Mouse (Mus musculus): ENCODE data around the gene Rdh11.

Gene Rdh11

DNA sequence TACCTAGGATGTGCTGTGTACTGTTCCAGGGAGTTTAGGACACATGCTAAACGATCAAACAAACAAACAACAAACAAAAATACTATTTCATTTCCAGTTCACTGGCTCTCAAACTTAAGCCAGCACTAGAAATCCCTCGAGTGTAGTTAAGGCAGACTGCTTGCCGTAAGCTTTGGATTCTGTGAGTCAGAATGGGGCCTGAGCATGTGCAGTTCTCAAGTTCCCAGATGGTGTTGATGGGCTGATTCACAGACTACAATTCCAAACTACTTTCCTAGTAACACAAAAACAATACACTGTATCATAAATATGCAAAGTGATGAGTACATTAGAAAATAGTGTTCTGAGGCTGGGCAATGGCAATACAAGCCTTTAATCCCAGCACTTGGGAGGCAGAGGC, 21.7 kb downstream of the Rdh11 start:
- CTCF ChIA-PET = interaction anchor here in 1 of 4 experiments (1.3 kb wide), 1 partner anchor 23 kb away, joined by 4 read pairs; no protein-coding TSS in a partner anchor
- POLR2A ChIA-PET = interaction anchor here in 1 of 4 experiments (0.6 to 2.6 kb wide), 2 partner anchors 13 to 64 kb away, joined by 3 to 9 read pairs; no protein-coding TSS in a partner anchor

DNA sequence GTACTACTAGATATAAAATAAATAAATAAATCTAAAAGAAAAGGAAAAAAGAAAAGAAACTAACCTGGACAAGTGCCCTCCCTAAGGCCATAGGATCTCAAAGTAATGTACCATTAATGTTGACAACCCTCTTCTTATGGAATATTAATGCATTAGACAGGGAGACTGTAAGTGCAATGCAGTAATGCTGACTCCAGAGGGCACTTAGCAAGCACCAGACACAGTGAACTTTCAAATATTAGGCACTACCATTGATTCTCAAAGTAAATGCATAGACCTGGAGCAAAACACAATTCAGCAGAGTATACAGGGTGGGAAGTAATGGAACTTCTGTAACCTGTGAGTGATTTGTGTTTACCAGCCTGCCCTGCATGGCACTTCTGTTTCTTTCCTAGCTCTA, 22.9 kb downstream of the Rdh11 start:
- CTCF ChIA-PET = interaction anchor here in 1 of 4 experiments (1.0 to 1.2 kb wide), 2 partner anchors 24 to 250 kb away, joined by 3 to 4 read pairs; no protein-coding TSS in a partner anchor
- POLR2A ChIA-PET = no interaction called here

DNA sequence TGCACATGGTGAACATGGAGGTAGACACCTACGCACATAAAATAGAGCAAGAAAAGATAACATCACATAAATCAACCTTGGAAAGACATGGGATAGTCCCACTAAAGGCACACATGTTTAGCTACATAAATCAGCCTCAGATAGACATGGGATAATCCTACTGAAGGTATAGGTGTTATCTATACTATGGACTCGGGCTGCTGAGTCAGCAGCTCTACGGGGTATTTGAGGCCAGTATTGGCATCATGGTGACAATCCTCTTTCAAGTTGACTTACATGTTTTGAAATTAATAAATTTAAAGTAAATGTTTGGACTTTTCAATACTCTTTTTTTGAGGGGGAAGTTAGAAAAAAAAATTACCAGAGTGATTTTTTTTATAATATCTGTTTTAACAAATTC, 29.2 kb downstream of the Rdh11 start:
- CTCF ChIA-PET = no interaction called here
- POLR2A ChIA-PET = interaction anchor here in 1 of 4 experiments (1.2 kb wide), 1 partner anchor 9 kb away, joined by 3 read pairs; no protein-coding TSS in a partner anchor

DNA sequence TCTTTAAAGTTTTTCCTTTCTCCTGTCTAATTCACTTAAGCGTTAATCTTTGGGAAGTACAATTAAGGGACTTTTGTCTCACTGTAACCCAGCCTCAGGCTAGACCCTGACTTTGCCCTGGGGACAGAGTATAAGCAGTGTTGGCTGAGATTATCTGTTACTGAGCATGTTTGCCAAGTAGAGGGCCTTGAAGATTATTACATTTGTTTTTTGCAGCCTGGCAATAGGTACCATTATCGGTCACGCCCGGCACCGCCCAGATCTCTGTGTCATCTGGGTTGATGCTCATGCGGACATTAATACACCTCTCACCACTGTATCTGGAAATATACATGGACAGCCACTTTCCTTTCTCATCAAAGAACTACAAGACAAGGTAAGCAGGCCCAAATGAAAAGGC, 42.4 kb downstream of the Rdh11 start:
- POLR2A ChIA-PET = interaction anchor here in 1 of 4 experiments (1.1 to 1.8 kb wide), 3 partner anchors 18 to 148 kb away, joined by 3 to 6 read pairs (median 5); partner anchors contain the start of genes Arg2 and Rad51b
- CTCF ChIA-PET = no interaction called here

DNA sequence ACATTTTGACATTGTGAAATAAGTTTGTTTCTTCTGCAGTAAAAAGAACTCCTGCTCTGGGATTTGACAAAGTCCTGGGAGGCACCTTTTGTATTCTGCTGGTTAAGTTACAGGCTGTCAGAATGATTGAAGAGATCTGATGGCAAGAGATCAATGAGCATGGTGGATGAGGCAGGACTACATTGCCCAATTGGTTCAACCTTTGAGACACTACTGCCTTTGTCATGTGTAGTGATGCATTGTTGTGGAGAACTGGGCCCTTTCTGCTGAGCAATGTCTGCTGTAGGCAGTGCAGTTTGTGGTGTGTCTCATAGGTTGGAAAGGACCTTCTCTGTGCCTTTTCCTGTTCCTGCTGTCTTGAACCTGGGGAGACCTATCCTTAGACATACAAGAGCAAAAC, 50.7 kb downstream of the Rdh11 start:
- ChIA-PET POLR2A (interaction anchor here in 1 of 4 experiments (2.8 kb wide), 1 partner anchor 10 kb away, joined by 10 read pairs; the partner anchor contains the start of gene Arg2), CTCF (no interaction called here)

DNA sequence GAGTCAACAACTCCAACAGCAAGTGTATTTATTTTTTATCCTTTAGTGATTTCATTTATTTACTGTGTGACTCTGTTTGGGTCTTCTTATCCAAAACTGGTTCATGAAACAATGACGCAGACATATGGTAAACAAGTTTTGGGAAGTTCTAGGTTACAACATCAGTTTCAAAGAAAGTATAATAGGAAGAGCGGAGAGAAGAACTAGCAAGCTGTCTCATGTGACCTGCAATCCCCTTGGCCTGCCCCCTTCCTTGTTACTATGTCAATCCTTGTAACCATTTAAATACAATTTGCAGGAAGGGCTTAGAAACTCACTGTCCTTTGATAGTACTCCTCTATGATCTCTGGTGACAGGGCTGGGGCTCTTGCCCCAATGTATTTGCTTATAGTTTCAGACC, 51.3 kb downstream of the Rdh11 start:
- POLR2A ChIA-PET = interaction anchor here in 1 of 4 experiments (2.8 kb wide), 1 partner anchor 10 kb away, joined by 10 read pairs; the partner anchor contains the start of gene Arg2

DNA sequence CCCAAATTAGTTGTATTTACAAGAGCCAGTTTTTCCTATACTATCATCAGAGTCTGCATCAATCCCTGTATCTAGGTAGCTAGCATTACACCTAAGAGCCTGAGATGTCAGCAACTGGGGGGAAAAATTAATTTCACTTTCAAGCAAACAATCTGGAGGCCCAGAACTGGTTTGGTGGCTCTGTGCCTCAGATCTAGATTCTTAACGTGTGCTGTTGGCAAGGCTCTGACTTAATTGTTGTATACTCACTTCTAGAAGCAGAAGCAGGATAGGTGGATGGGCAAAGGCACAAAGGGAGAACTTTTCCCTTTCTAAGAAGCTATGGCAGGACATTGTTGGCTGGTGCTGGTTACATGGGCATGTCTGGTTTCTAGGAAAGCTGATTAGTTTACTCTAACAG, 52.7 kb downstream of the Rdh11 start:
- ChIA-PET CTCF (no interaction called here), POLR2A (interaction anchor here in 1 of 4 experiments (1.4 kb wide), 1 partner anchor 9 kb away, joined by 5 read pairs; no protein-coding TSS in a partner anchor)

More for the DNA sequence above, 51.3 kb downstream of the Rdh11 start:
- CTCF ChIA-PET = no interaction called here

DNA sequence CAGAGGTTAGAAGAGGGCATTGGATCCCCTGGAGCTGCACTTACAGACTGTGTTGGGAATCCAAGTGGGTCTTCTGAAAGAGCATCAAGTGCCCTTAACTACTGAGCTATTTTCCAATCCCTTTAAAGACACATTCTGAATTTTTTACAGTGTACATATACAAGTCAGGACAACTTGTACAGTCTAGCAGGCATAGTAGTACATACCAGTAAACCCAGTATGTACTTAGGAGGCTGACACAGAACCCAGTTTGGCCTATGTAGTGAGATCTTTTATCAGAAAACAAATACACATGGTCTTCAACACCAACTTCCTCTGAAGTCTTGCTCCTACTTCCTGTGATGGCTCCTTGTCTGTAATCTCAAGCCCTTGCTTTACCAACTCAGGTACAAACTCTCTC, 53.1 kb downstream of the Rdh11 start:
- CTCF ChIA-PET = no interaction called here
- POLR2A ChIA-PET = interaction anchor here in 1 of 4 experiments (1.4 kb wide), 1 partner anchor 9 kb away, joined by 5 read pairs; no protein-coding TSS in a partner anchor

DNA sequence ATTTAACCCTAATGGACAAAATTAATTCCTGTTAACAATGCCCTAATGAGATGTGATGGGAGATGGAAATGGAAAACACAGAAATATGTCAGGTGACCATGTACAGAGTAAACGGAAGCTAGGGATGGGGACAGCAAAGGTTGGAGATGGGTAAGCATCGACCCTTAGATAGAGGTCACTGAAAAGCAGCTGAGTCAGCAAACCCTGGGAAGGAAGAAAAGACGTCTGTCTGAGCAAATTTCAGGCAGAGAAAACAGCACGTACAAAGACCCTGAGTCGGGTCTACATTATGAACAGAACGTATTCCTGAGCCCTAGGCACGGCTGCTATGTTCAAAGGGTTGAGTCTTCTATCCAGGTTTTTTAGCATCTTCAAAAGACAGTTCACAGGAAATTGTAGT, 55.1 kb downstream of the Rdh11 start:
- ChIA-PET POLR2A (no interaction called here), CTCF (no interaction called here)

DNA sequence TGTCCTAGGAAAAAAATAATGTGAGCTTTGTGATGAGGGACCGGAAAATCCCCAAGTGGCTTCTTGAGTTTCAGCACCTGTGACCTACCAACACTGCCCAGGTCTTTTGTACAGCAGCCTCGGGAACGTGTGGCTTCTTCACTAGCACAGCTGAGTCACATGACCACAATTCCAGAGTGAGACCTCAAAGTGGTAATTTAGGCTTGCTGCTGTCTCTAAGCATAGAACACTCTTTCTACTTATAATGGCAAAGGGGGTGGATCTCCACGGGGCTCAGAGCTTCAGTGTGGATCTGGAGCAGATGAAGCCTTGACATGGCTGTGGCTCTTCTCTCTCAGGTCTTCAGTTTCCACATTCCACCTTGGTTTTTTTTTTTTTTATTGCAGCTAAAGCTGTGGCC, 57.0 kb downstream of the Rdh11 start:
- CTCF ChIA-PET = no interaction called here
- POLR2A ChIA-PET = interaction anchor here in 1 of 4 experiments (0.8 kb wide), 1 partner anchor 9 kb away, joined by 4 read pairs; no protein-coding TSS in a partner anchor

DNA sequence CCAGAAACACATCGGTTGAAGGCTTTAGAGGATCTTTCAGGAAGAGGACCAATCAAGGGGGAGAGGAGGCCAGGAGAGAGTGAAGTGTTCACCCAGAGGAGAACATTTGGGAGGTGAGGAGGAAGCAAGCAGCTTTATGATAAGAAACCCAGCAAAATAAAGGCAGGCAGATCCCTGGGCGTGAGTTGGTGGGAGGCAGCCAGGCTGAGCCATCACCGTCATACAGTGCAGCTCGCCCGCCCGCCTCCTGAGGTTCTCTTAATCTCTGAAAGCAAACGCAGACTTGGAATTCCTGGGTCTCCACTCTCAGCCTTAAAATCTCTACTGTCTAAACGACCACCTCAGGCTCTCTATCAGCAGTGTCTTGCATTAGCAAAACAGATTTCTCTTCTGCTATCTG, 57.4 kb downstream of the Rdh11 start:
- CTCF ChIA-PET = no interaction called here
- POLR2A ChIA-PET = no interaction called here

DNA sequence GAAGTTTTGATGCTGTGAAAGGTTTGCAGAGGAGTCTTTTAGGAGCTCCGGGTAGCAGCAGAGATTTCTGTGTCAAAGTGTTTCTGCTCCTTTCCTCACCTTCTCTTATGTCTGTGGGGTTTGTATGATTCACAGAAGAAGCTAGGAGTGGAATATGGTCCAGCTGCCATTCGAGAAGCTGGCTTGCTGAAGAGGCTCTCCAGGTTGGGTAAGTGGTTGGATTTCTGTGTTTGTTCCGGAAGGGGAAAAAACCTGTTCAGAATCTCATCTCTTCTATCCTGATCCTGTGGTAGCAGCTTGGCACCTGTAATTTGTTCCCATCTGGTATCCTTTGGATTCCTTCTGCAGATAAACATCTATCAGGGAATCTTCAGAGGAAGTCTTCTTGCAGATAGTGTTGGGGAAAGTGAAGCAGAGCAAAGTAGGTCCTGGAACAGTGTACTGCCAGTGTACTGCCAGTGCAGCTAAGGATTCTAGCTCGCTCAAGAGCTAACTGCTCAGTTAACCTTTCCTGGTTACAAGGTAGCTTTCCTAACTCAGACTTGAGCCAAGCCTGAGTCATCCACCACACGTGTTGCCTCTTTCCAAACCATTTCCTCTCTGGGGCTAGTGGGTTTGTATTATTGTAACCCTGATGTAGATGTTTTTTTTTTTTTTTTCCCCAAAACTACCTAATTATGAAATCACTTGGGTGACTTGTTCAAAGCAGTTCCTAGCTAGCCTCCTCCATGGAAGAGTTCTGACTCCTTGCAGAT, 60.2 kb downstream of the Rdh11 start:
- CTCF ChIA-PET = interaction anchor here (0.8 to 2.8 kb wide), 5 partner anchors 35 to 213 kb away, joined by 3 to 11 read pairs (median 5); no protein-coding TSS in a partner anchor
- POLR2A ChIA-PET = interaction anchor here in 3 of 4 experiments (0.7 to 2.3 kb wide), 15 partner anchors 10 to 982 kb away, joined by 3 to 10 read pairs (median 3); partner anchors contain the start of genes Rad51b (in 1 of the 3) and Vti1b (in 1 of the 3)

DNA sequence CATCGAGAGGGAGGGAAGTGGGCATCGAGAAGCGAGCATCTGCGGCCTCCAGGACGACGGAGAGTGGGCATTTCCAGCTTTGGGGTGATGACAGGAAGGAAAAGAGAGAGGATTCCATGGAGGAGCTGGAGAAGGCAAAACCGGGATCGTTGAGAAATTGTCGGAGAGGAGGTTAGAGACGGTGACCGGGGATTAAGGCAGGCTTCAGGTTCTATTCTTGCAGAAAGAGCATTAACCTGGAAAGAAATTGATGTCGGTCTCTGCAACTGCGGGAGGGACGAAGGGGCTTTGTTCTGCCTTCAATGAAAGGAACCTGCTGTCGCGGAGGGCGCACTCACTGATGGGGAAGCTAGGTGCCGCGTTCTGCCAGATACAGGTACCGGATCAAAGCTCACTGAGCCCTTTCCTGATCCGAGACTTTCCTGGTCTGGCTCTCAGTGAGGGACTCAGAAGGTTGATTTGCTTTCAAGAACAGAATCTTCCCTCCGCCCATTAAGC, 60.9 kb downstream of the Rdh11 start:
- CTCF ChIA-PET = interaction anchor here (0.6 to 2.8 kb wide), 13 partner anchors 9 to 1458 kb away, joined by 3 to 15 read pairs (median 4); partner anchors contain the start of gene Vti1b (in 1 of the 4)
- POLR2A ChIA-PET = interaction anchor here in 3 of 4 experiments (0.5 to 2.3 kb wide), 29 partner anchors 10 to 1035 kb away, joined by 3 to 10 read pairs (median 3); partner anchors contain the start of genes Pigh (in 1 of the 3), Plekhh1 (in 1 of the 3), Rad51b (in 1 of the 3) and Vti1b (in 1 of the 3)

DNA sequence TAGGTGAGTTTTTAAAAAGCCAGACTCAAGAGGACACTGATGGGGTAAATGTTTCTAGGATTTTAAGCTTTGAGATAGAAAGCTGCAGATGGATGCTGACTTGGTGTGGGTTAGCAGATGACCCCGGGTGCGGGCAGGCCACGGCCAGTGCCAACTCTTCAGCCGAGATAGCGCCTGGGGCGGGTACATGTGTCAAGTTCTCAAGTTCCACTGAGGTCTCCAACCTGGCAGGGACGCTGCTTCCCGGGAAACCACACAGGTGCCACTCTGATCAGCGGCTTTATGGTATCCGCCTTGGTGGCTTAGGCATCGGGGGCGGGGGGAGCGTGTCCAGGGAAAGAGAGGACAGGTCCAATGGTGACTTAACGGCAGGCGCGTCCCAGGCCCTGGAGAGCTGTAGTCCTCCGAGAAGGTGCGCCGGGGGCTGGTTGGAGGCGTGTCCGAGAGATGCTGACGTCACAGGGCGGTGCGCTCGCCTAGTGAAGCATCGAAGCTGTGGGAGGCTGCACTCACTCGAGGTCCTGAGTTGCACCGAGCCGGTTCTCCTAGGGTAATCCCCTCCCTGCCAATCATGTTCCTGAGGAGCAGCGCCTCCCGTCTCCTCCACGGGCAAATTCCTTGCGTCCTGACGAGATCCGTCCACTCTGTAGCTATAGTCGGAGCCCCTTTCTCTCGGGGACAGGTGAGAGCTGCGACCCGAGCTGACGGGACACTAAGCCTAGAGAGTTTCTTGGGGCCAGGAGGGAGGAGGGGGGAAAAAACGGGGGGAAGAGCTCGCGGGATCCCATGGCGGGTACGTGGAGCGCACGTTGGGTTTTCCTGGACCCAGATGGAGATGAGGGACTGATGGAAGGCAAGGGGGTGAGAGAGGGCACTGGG, 61.6 kb downstream of the Rdh11 start, which contains the start of gene Arg2:
TSS of gene Arg2 (plus strand) at position 479 of the 879 bp plus-strand sequence.
- ChIA-PET POLR2A (interaction anchor here in 3 of 4 experiments (0.5 to 2.3 kb wide), 29 partner anchors 10 to 1035 kb away, joined by 3 to 10 read pairs (median 3); partner anchors contain the start of genes Pigh (in 1 of the 3), Plekhh1 (in 1 of the 3) and Rad51b (in 1 of the 3)), CTCF (interaction anchor here (0.6 to 2.8 kb wide), 15 partner anchors 9 to 1457 kb away, joined by 3 to 15 read pairs (median 4); partner anchors contain the start of gene Vti1b (in 1 of the 4))
